ENCODE assay signal across 16 mouse cellular contexts in the genomic region with DNA sequence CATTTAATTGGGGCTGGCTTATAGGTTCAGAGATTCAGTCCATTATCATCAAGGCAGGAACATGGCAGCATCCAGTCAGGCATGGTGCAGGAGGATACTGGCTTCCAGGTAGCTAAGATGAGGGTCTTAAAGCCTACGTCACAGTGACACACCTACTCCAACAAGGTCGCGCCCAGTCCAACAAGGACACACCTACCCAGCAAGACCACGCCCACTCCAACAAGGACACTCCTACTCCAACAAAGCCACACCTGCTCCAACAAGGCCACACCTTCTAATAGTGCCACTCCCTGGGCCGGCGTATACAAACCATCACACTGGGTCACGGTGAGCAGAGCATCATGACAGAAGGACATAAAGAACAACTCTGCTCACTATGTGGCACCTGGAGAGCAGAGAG.
"Had no signal": no experiment of that assay in that cellular context is flagged by ENCODE, and none has a peak within 500 bp of the region (broad histone marks: within the 10 kb centered on the region; RNA-seq: fewer than 3 reads in every experiment).

No protein-coding gene starts in this region.

- DNase-seq: retina, postnatal 1 day; right cerebral cortex, adult 18-20 months; right cerebral cortex, postnatal 14 days; right cerebral cortex, postnatal 25 days; right cerebral cortex, postnatal 4 days; spleen, adult 18-20 months; thymus, adult 18-20 months; thymus, adult 2 months; thymus, postnatal 14 days; thymus, postnatal 25 days; thymus, postnatal 36 days; thymus, postnatal 4 days had no signal

- H3K4me1 ChIP-seq: stomach, embryonic 15.5 days had no signal

- H3K4me3 ChIP-seq: neural tube, embryonic 13.5 days; neural tube, embryonic 15.5 days; stomach, embryonic 15.5 days had no signal

- H3K4me2 ChIP-seq: neural tube, embryonic 13.5 days; neural tube, embryonic 15.5 days; stomach, embryonic 15.5 days had no signal

- H3K9ac ChIP-seq: neural tube, embryonic 13.5 days; neural tube, embryonic 15.5 days; stomach, embryonic 15.5 days had no signal

- H3K27me3 ChIP-seq: neural tube, embryonic 13.5 days; neural tube, embryonic 15.5 days; stomach, embryonic 15.5 days had no signal

- H3K9me3 ChIP-seq: neural tube, embryonic 13.5 days; neural tube, embryonic 15.5 days; stomach, embryonic 15.5 days had no signal

- H3K27ac ChIP-seq: neural tube, embryonic 13.5 days; neural tube, embryonic 15.5 days; stomach, embryonic 15.5 days; stomach, postnatal 0 days had no signal

- H3K36me3 ChIP-seq: neural tube, embryonic 13.5 days; neural tube, embryonic 15.5 days; stomach, embryonic 15.5 days had no signal
